Mouse (Mus musculus): ENCODE results near the gene Tmem184b. TPM values are rescaled to one million over a fixed set of nuclear protein-coding genes. Genes with fewer than 3 reads are reported as not detected.
A peak's percentile ranks its signal among the peaks of the same experiment; 100 is the strongest.

Tmem184b gene
- total RNA-seq, 2 experiments from 2014 or later: 57.2 to 67.5 TPM

DNA sequence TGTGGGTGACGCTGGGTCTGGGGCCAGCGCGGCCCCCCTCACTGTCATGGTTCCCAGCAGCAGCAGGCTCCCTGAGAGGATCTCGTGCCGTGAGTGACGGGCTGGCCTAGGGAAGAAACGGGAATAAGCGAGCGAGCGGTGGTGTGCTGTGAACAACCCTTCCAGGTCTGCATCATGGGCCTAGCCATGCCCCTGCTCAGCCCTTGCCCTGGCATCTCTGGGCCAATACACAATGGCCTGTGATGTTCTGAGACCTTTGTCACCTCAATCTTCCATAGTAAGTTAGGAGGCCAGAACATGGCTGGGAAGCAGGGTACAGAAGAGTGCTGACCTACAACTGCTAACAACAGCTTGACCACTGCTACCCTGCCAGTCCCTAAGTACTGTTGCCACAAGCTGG is 24.8 kb downstream of the Tmem184b start:
- DNase-seq (ENCODE audit: low spot score in 2 of 2): no peak
- intact Hi-C loops (cut with DNase I): no loop called here

DNA sequence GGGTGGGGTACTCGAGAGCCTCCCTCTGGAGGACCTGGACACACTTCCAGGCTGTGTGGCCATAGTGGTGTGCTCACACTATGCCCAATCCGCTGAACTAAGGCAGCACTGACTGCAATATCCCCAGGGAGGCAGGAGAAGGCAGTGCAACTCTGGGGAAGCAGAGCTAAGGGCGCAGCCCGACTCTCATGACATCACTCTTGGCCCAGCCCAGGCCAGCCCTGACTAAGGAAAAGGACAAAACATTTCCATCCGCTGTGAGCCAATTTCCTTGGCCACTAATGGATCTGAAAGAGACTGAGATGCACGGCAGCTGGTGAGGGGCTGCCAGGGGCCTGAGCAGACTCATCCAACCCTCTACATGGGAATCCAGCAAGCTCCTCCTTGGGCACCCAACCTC is 25.7 kb downstream of the Tmem184b start:
- intact Hi-C loops (cut with DNase I): no loop called here
- peak in 1 of 2 experiments; percentile 30 for DNase-seq (ENCODE audit: low spot score in 2 of 2)

- intact Hi-C loops (cut with DNase I): no loop called here
Observed at GRCm38 (mm10) chr15:79374760-79375159, 28.6 kb downstream of the Tmem184b start.

GRCm38 (mm10) chr15:79370281-79370843 is 33.0 kb downstream of the Tmem184b start:
- no peak for DNase-seq (ENCODE audit: low spot score in 2 of 2)
- intact Hi-C loops (cut with DNase I): no loop called here

More at GRCm38 (mm10) chr15:79374760-79375159, 28.6 kb downstream of the Tmem184b start:
- no peak for DNase-seq (ENCODE audit: low spot score in 2 of 2)

- intact Hi-C loops (cut with DNase I): no loop called here
- DNase-seq (ENCODE audit: low spot score in 2 of 2): no peak
Observed at GRCm38 (mm10) chr15:79369452-79370280, 33.7 kb downstream of the Tmem184b start.

GRCm38 (mm10) chr15:79368861-79369440 is 34.4 kb downstream of the Tmem184b start:
- intact Hi-C loops (cut with DNase I): no loop called here
- no peak for DNase-seq (ENCODE audit: low spot score in 2 of 2)

DNA sequence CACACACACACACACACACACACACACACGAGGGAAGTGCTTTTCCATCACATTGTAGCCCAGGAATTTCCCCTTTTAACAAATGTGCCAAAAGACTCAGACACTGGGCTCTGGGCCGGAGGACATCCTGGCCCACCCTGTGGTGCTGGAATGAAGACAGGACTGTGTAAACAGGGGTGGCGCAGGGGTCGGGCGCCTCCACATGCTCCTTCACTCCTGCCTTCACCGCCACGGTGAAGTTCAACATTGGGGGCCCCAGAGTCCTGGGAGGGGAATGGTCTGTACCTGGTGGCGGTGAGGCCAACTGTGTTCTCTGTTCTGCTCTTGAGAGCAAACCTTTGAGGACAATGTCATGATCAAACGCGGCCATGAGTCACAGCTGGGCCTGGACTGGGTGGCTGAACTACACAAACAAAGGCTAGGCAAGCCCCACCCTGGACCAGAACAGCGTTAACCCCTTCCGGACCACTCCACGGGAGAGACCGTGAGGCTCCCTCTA is 35.0 kb downstream of the Tmem184b start:
- DNase-seq (ENCODE audit: low spot score in 2 of 2): no peak
- intact Hi-C loops (cut with DNase I): no loop called here

GRCm38 (mm10) chr15:79366402-79366801 is 37.0 kb downstream of the Tmem184b start:
- intact Hi-C loops (cut with DNase I): no loop called here
- DNase-seq (ENCODE audit: low spot score in 2 of 2): no peak

GRCm38 (mm10) chr15:79365068-79365467 is 38.3 kb downstream of the Tmem184b start:
- no peak for DNase-seq (ENCODE audit: low spot score in 2 of 2)
- intact Hi-C loops (cut with DNase I): no loop called here

GRCm38 (mm10) chr15:79364120-79364519 is 39.2 kb downstream of the Tmem184b start:
- no peak for DNase-seq (ENCODE audit: low spot score in 2 of 2)
- intact Hi-C loops (cut with DNase I): no loop called here

GRCm38 (mm10) chr15:79361023-79361422 is 42.3 kb downstream of the Tmem184b start:
- intact Hi-C loops (cut with DNase I): no loop called here
- no peak for DNase-seq (ENCODE audit: low spot score in 2 of 2)

DNA sequence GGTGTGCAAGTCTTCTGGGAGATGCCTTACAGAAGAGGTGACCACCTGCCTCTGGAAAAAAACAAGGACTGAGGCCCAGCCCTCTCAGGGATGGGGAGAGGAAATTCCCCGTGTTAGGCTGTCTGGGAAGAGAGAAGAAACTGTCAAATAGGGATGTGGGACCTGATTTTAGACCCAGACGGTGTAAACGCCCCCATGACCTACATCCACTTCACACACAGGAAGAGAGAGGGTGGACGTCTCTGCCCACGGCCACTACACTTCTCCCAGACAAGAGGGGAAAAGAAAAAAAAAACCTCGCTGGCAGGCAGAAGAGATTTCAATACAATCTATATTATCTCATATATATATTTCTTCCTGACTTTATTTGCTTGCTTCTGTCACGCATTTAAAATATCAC is 43.0 kb downstream of the Tmem184b start:
- intact Hi-C loops (cut with DNase I): no loop called here
- DNase-seq (ENCODE audit: low spot score in 2 of 2): peak; percentile 20 to 80

- DNase-seq (ENCODE audit: low spot score in 2 of 2): no peak
- intact Hi-C loops (cut with DNase I): no loop called here
Observed at GRCm38 (mm10) chr15:79359954-79360353, 43.4 kb downstream of the Tmem184b start.

GRCm38 (mm10) chr15:79357974-79358690 is 45.2 kb downstream of the Tmem184b start:
- intact Hi-C loops (cut with DNase I): no loop called here
- DNase-seq (ENCODE audit: low spot score in 2 of 2): no peak

DNA sequence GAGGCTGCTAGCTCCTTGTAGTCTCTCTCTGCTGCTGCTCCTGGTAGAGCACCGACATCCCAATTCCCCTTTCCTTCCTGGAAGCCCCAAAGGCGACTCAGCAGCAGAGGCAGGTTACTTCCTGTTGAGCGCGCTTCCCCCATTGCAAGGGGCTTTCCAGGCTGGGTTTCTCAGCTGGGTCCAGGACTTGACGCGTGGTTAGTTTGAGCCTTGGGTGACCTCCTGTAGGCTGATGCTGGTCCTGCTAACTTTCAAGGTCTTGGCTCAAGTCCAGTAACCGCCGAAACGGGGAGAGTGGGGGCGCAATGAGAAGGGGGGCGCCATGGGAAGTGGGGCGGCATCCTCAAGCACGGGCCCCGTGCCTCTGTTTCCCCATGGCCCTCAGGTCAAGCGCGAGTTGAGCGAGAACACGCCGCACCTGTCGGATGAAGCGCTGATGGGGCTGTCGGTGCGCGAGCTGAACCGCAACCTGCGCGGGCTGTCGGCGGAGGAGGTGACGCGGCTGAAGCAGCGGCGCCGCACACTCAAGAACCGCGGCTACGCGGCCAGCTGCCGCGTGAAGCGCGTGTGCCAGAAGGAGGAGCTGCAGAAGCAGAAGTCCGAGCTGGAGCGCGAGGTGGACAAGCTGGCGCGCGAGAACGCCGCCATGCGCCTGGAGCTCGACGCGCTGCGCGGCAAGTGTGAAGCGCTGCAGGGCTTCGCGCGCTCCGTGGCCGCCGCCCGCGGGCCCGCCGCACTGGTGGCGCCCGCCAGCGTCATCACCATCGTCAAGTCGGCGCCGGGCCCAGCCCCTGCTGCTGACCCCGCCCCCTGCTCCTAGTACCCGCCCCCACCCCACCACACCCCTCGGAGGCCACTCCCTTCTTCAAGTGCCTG is 46.1 kb downstream of the Tmem184b start:
- intact Hi-C loops (cut with DNase I): no loop called here
- peak; percentile 60 to 74 for DNase-seq (ENCODE audit: low spot score in 2 of 2)

DNA sequence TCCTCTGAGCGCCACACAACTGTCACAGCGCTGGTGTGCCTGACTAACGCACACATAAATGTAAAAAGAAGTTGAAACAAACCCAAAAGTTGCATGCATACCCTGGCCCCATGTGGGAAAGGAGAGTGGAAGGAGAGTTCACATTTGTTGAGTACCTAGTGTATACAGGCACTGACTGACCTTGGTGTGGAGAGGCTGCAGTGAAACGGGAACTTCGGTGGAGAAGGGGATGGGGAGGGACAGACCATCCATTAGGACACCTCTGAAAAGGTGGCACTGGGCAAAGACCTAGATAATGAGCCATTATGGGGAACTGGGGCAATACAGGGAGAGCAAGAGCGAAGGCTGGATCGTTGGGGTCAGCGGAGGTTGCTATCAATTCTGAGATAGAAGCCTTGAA is 46.9 kb downstream of the Tmem184b start:
- DNase-seq (ENCODE audit: low spot score in 2 of 2): no peak

DNA sequence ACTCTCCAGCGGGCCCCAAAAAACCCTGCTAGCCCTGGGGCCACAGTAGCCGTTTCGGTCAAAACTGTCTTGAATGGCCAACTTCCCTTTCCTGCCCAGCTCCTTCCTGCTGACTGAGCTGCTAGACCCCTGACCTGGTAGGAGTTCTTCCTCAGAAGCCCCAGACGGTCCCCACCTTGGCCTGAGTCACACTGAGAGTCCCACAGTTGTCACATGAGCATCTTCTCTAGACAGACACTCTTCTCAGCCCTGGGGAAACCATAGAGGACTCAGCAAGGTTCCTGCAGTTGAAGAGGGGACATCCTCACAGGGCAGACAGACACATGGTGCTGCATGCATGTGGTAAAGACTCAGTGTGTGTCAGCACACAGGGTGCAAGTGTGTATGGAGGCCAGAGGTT is 48.8 kb downstream of the Tmem184b start:
- no peak for DNase-seq (ENCODE audit: low spot score in 2 of 2)
- intact Hi-C loops (cut with DNase I): no loop called here

More for the DNA sequence above, 46.9 kb downstream of the Tmem184b start:
- intact Hi-C loops (cut with DNase I): no loop called here

- intact Hi-C loops (cut with DNase I): no loop called here
- DNase-seq (ENCODE audit: low spot score in 2 of 2): no peak
Observed at GRCm38 (mm10) chr15:79353690-79354305, 49.6 kb downstream of the Tmem184b start.

DNA sequence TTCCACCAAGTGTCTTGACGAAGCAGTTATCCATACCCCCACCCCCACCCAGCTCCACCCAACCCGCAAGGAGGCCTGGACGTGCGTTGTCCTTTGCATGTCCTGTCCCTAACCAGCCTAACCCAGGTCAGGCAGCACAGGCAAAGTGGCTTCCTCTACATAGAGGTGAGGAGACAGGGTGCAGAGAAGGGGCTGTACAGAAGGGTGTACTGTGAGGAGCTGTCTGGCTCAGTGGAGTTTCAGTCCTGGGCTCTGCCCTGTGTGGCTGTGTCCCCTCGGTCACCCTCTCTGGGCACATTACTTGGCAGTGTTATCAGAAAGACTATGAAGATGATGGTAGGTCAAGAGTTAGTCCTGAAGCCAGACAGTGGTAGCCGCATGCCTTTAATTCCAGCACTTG is 50.9 kb downstream of the Tmem184b start:
- no peak for DNase-seq (ENCODE audit: low spot score in 2 of 2)
- intact Hi-C loops (cut with DNase I): no loop called here

Measured in left cerebral cortex, postnatal 25 days (tissue).